Mouse (Mus musculus) urinary bladder, postnatal 25 days (tissue): Measurements from ENCODE around the gene Llgl2.

Experiments
- DNase-seq: peaks from one replicate; pipeline ENCODE4 v3.0.0; 2022; ENCODE audit warnings: low spot score

Gene Llgl2

GRCm38 (mm10) chr11:115878071-115878470, 54.2 kb downstream of the Llgl2 start:
- DNase-seq, result no peak

GRCm38 (mm10) chr11:115881002-115881401, 57.2 kb downstream of the Llgl2 start:
- DNase-seq, result peak; percentile 39

GRCm38 (mm10) chr11:115883251-115883650, 59.4 kb downstream of the Llgl2 start:
- DNase-seq, result no peak

GRCm38 (mm10) chr11:115884361-115884760, 60.5 kb downstream of the Llgl2 start:
- no peak for DNase-seq

- DNase-seq, result no peak
These were observed 61.4 kb downstream of the Llgl2 start for GRCm38 (mm10) chr11:115885281-115885680.

GRCm38 (mm10) chr11:115886446-115886845, 62.6 kb downstream of the Llgl2 start:
- DNase-seq, result no peak

GRCm38 (mm10) chr11:115888020-115888419, 64.2 kb downstream of the Llgl2 start:
- DNase-seq, result no peak

GRCm38 (mm10) chr11:115889159-115889558, 65.3 kb downstream of the Llgl2 start:
- no peak for DNase-seq

- no peak for DNase-seq
These were observed 68.4 kb downstream of the Llgl2 start for GRCm38 (mm10) chr11:115892213-115892612.

GRCm38 (mm10) chr11:115893071-115893470, 69.2 kb downstream of the Llgl2 start:
- no peak for DNase-seq

- DNase-seq, result no peak
These were observed 71.1 kb downstream of the Llgl2 start for GRCm38 (mm10) chr11:115894755-115895520.

GRCm38 (mm10) chr11:115898446-115898845, 74.6 kb downstream of the Llgl2 start:
- DNase-seq, result no peak

- DNase-seq, result no peak
These were observed 75.0 kb downstream of the Llgl2 start for GRCm38 (mm10) chr11:115898886-115899285.

GRCm38 (mm10) chr11:115899486-115900266, 75.8 kb downstream of the Llgl2 start, which contains the start of gene Smim5:
Gene Smim5 (plus strand): TSS chr11:115899966.
- DNase-seq, result no peak

GRCm38 (mm10) chr11:115900561-115901337, 76.9 kb downstream of the Llgl2 start:
- no peak for DNase-seq

GRCm38 (mm10) chr11:115901338-115902161, 77.7 kb downstream of the Llgl2 start:
- DNase-seq, result no peak

GRCm38 (mm10) chr11:115902177-115902576, 78.3 kb downstream of the Llgl2 start:
- DNase-seq, result no peak

GRCm38 (mm10) chr11:115902831-115903230, 79.0 kb downstream of the Llgl2 start:
- DNase-seq, result peak; percentile 72

GRCm38 (mm10) chr11:115903384-115904230, 79.8 kb downstream of the Llgl2 start:
- DNase-seq, result no peak

GRCm38 (mm10) chr11:115904231-115904955, 80.5 kb downstream of the Llgl2 start:
- no peak for DNase-seq
